Mouse (Mus musculus) adrenal gland, adult 8-10 months (tissue): ENCODE results near the gene Abcf3. TPM values are rescaled to one million over a fixed set of nuclear protein-coding genes. Genes with fewer than 3 reads are reported as not detected.

ENCODE experiments used
- DNase-seq: peaks from one replicate; pipeline ENCODE4 v3.0.0; 2022
- total RNA-seq, 4 experiments: library from RNA; stranded (reverse); gene quantifications; 2 replicates each; pipeline ENCODE4 v1.2.4; 2022

Gene Abcf3
- total RNA-seq: 100 to 1,000 TPM in 2 of 4 experiments, 10 to 100 TPM in 2; 80.8 to 118 (median 97.5) TPM

DNA sequence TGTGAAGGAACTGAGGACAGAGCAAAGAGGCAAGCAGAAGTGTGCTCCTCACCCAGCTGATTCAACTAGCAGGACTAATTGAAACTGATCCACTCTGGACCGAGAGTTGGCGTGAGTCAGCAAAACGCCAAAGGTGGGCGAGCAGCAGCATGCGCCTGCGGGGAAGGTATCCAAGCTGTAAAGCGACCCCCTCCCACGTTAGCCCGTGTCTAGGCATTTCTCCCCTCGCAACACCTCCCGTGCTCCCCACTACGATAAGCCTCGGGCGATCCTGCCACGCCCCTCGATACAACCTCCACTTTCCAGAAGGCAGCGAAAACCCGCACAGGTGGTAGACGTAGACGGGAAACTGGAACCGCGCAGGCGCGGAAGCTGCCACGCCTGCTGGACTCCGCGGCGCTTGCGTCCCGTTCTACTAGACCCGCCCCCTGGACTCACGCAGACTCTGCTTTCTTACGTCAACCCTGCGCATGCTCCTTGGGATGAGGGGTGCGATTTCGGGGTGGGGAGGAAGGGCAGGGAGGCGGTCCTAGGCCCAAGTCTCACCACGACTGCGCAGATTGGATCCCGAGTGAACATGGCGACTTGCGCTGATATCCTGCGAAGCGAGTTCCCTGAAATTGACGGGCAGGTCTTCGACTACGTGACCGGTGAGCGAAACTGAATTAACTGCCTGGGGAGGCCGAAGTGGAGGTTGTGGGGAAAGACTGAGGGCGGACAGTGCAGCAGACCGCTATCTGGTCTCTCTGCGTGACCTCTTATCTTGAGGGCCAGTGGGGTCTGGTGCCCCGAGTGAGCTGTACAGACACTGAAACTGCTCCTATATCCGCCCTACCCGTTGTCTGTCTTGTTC is at the start of gene Abcf3:
Gene Abcf3, plus strand, starts transcription at position 482 of the 853 bp plus-strand sequence.
- peak; percentile 99 for DNase-seq

DNA sequence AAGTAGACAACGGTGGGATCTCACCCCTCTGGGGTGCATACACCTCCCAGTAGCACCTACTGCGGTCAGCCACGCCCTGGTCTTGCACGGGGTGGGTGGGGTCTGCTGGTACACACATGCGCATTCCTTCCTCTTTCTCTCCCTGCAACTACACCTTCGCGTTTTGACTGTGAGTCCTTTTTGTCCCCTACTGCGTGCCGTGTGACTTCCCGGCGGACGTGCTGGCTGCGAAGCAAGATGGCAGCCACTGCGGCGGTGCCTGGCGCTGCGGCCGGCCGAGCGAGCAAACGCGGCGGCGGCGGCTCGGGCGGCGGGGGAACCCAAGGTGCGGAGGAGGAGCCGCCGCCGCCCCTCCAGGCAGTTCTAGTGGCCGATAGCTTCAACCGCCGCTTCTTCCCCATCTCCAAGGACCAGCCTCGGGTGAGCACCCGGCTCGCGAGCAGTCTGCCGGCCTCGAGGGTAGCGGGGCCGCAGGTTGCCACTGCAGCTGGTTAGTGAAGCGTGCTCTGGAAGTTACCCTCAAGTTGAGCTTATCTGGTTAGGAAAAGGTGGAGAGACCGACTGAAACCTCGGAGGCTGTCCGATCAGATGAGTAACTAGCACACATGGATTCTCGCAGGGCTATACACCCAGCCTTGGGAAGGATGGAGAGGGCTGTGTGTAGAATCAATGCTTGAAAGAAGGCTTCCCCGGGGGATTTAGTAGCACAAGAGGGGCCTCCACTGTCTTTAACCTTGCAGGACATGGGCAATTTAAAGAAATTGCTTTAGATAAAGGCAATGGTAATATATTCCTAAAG is 49.5 kb upstream of the Abcf3 start, which contains the start of gene Eif2b5:
Gene Eif2b5, plus strand, starts transcription at position 141 of the 799 bp plus-strand sequence.
- DNase-seq: peak; percentile 95

DNA sequence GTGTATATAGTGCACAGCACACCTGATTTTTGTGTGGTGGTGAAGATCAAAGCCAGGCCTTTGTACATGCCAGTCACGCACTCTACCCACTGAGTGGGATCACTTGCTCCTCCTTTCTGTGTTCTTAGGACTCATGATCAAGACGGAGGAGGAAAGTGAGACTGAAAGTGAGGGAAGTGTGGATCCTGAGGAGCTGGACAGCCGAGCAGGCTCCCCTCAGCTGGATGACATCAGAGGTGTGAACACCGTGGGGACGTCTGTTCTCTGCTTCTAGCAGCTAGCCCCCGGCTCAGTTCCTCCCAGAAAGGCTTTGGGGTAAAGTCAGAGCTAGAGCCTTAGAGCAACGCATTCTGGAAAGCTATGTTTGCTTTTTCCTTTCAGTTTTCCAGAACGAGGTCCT is 42.4 kb upstream of the Abcf3 start:
- no peak for DNase-seq

DNA sequence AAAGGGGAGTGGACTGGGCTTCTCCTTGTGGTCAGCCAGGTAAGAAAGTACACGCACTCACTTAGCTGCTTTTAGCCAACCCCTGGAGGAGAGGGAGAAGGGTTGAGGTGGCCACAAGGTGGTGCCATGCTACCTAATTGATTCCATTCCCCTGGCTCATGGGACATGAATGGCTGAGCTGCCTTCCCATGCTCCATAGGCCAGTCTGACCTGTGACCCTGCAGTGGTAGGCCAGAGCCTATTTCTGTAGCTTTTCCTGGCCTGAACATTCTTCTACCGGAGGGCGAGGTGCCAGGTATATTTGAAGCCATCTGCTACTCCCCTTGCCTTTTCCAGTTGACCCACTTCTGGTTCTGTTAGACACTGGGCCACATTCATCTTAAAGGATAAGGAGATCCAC is 39.0 kb upstream of the Abcf3 start:
- DNase-seq: peak; percentile 37

DNA sequence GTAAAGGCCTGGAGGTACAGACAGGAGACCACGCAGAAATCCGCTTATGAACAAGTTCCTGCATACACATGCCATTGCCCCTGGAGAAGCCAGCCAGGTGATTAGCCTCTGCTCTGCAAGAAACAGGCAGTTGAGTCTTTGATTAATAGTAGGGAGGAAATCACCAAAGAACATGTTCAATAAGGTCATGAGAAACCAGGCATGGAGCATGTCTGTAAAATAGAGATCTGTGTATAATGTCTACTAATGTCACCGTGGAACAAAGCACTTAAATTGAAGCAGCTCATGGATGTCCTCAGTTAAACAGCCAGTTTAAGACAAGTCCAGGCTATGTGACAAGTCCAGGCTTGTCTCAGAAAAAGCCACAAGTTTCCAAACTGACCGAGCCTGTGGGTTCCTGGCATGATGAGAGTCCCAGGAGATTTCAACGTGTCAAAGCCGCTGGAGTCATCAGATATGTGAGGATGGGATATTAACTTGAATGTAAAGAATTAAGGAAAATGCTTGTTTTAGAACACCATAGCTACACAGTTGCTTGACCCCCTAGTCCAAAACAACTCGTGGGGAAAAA is 37.0 kb upstream of the Abcf3 start:
- DNase-seq: no peak

DNA sequence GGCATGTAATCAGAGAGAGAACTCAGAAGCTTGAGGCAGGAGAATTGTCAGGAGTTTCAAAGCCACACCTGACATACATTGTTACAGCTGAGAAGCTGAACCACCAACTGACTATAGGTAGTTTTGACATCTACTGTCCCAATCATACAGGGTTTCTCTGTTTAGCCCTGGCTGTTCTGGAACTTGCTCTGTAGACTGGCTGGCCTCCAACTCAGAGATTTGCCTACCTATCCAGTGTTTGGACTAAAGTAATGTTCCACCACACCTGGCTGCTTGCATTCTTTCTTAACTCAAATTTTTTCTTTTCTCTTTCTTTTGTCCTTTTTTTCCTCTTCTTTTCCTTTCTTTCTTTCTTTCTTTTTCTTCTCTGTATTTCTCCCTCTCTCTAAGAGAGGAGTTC is 32.3 kb upstream of the Abcf3 start:
- no peak for DNase-seq

DNA sequence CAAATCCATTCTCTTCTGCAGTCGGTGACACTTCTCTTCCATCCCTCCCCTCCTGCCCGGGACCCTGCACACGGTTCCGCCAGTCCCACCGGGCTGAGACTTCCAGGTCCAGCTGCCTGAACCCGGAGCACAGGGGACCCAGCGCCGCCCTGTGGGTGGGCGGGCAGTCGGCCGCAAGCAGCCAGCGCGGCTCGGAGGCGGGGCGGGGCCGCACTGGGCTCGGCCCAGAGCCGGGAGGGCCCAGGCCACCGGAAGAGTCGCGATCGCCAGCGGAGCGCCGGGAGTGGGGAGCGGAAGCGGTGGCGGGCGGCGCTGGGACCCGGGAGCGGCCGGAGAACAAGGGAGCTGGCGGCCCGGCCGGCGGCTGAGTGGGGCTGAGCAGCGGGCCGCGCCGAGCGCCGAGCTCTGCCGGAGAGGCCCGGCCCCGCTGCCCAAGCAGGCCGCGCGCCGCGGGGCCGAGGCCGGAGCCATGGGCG is 31.6 kb upstream of the Abcf3 start, which contains the start of gene Dvl3:
Gene Dvl3, plus strand, starts transcription at position 257 of the 476 bp plus-strand sequence.
- peak; percentile 88 for DNase-seq

DNA sequence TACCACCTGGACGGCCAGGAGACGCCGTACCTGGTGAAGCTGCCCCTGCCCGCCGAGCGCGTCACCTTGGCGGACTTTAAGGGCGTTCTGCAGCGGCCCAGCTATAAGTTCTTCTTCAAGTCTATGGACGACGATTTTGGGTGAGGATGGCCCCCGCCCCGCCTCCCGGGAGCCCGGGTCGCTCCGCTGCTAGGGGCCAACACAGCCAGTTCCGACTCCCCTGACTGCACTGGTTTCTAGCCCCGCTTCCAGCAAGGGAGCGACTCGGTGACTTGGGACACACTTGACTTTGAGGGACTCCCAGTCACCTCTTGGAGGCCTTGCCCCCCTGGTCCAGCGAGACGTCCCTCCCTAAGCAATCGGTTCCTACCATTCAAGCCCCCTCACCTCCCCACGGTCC is 31.2 kb upstream of the Abcf3 start:
- no peak for DNase-seq

DNA sequence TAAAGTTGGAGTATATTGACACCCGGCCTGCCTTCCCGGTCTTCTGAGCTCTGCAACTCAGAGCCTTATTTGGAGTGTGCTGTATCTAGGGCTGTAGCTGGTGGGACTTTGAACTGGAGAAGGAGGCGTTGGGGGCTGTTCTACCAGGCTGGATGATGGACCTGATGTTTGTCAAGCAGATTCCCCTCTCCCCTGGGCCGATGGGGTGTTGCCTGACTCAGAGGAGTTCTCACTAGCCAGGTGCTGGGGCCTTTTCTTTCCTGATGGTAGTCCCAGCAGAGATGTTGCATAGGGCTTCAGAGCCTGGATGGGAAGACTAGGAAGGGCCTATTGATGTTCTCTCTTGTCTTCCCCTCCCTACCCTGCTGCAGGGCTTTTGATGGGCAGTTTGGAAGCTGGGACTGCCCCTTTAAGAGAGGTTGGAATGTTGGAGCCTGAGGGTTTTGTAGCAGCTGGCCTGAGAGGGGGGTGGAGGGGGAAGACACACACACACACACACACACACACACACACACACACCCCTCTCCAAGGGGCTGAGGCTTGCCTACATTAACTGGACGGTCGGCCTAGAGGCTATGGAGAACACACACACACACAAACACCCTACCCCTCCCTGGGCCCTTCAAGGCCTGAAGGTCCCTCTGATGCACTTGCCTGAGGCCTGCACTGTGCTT is 30.5 kb upstream of the Abcf3 start:
- no peak for DNase-seq

DNA sequence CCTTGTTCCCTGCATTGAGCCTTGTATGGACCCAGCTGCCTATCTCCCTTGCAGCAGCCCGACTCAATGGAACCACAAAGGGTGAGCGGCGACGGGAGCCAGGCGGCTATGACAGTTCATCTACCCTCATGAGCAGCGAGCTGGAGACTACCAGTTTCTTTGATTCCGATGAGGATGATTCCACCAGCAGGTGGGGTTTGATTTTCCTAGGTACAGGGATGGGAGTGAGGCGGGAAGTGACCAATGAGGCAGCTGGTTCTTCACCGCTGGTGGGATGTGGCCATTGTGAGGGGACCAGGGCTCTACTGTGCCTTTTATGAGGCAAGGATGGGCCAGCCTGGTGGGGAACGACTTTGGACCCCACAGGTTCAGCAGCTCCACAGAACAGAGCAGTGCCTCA is 24.5 kb upstream of the Abcf3 start:
- DNase-seq: no peak

DNA sequence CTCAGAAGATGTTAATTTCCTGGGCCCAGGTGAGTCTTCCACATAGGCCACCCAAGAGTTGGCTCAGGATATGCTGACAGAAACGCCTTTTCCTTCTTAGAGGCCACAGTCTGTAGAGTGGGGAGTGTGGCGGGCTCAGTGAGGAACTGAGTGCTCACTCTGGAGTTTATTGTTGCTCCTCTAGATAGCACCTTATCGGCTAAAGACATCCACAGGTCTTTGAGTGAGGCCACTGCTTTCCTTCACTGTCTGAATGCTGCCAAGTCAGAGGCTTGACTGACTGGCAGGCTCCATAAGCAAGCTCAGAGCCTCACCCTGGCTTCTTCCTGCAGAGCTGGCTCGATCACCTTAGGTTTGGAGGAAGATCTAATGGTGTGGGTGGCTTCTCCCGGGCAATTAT is 19.6 kb upstream of the Abcf3 start:
- DNase-seq: no peak

DNA sequence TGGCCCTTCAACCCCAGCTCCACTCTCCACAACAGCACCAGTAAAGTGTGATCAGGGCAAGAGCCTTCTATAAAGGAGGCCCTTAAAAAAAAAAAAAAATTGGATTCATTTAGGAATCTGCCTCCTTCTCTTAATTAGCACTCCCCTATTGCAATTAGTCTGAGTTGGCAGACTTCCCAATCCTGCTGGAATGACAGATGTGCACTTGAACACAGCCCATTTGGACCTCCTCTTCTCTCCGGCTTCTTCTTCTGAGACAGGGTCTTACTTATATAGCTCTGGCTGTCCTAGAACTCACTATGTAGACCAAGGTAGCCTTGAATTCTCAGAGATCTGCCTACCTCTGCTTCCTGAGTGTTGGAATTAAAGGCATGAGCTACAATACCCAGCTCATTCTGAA is 19.0 kb upstream of the Abcf3 start:
- no peak for DNase-seq

DNA sequence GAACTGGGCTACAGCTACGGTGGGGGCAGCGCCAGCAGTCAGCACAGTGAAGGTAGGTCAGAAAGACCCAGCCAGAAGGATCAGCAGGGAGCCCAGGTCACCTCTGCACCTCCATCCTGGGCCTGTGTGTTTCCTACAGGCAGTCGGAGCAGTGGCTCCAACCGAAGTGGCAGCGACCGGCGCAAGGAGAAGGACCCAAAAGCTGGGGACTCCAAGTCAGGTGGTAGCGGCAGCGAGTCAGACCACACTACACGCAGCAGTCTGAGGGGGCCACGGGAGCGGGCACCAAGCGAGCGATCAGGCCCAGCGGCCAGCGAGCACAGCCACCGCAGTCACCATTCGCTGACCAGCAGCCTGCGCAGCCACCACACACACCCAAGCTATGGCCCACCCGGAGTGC is 17.4 kb upstream of the Abcf3 start:
- DNase-seq: no peak

DNA sequence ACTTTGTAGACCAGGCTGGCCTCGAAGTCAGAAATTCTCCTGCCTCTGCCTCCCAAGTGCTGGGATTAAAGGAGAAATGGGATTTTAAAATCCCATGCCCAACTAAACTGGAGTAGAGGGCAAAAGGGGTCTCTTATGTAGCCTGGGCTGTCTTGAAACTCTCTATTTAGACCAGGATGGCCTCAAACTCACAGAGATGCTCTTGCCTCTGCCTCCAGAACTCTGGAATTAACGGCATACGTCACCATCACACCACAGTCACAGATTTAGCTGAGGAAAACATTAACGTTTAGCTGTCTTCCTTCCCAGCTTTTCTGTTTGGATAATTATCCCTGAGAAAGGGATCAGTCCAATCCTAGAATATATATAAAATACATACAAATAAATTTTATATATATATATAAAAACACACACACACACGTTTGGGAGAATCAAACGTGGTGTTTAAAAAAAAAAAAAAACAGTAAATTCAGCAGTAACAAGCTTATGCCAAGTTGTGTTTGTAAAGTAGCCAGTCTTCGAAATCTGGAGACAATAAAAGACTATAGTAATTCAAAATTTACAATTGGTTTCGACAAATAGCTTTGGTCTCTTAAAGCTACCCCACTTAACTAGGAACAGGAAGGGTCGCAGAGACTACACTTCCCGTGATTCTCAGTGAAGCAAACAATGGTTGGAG is 13.6 kb upstream of the Abcf3 start:
- no peak for DNase-seq

DNA sequence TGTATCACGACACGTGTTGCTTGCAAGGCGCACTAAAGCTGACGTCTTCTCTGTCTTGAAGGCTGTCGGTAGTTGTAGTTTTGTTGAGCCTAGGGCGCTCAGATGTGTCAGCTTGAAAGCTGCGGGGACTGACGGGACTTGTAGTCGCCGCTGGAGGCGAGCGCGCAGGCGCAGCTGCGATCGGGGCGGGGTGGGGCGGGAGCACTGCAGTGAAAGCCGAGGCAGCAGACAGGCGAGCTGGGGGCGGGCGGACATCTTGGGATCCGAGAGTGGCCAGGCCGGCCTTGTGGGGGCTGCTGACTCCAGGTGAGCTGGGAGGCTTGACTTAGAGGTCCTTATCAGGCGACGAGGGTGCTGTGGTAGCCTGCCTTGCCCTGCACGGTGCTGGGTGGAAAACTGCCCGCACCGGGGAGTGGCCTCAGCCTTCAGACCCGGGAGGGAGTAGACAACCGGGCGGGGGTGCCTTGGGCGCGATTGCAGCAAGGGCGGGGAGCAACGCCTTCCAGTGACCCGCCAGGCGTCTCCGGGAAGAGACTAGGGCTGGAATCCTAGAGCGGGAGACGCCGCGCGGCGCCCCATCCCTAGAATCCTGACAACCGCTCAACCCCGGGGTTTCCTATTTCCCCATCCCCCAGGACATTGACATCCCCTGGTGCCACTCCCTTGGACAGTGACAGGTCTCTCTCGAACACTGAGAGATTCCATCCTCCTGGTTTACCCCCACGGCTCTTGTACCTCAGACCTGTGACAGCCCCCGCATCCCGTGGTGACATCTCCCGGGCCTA is 12.9 kb upstream of the Abcf3 start, which contains the start of gene Ap2m1:
Gene Ap2m1, plus strand, starts transcription at position 183 of the 785 bp plus-strand sequence.
- peak; percentile 97 for DNase-seq

DNA sequence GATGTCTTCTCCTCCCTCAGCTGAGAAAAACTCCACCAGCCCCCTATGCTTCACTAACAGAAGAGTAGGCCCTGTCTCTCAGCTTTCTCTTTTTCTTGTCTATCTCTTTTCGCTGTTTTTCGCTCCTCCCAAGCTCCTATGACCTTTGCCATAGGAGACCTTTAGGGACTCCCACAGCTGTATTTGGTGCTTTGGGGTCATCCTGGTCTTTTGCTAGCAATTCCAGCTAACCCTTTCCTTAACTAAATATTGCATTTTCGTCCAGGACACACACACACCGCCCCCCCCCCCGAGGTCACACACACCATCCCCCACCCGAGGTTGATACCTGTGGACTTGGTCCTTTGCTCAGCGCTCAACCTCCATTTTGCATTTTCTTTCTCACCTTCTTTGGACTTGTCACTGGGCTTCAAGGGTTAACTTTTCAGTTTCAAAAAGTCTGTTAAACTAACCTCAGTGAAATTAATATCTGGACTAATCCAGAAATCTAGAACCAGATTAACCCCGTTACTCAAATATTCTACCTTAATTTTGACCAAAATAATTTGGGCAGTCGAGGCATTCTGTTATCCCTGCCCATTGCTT is 12.2 kb upstream of the Abcf3 start:
- DNase-seq: no peak

DNA sequence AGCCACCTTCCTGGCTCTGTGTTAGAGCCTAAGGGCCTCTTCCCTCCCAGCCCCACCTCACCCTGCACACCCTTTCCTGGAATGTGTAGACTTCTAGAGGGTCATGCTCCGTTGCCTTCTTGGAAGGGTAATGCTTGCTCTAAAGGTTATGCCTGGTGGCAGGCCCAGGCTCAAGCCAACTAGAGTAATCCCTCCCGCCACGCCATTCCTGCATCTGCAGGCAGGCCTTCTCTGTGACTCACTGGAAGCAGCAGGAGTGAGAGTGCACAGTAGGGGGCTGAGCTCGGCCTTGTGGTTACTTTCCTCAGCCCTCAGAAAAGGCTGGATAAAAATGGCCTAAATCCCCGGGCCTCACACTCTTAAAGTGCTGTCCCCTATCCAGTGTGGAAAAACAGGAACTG is 11.3 kb upstream of the Abcf3 start:
- DNase-seq: peak; percentile 39

DNA sequence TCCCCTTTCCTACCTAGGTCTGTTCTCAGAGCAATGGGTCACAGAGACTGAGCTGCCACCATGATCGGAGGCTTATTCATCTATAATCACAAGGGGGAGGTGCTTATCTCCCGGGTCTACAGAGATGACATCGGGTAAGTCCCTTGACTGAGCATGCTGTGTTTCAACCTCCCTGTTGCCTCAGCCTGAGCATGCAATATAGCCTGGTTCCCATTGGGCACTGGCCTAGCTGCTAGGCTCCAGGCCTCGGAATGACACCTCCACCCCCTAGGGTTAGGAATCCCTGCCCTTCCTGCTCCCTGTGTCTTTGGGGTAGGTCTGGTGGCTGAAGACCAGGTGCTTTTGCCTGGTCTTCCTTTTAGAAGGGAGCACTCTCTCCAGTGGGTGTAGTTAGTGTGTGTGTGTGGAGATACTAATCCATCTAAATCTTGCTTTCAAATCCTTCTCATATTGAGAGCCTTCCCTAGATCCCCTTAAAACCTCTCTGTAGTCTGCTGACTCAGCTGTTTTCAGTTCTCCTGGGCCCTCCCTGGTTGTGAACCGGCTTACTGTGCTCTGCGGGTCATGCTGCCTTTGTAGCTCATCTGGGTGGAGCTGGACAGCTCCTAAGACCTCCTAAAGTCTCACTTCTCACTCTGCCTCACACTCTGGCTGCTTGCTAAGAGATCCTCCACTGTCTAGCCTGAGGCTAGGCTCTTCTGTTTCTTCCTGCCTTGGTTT is 10.6 kb upstream of the Abcf3 start:
- no peak for DNase-seq

DNA sequence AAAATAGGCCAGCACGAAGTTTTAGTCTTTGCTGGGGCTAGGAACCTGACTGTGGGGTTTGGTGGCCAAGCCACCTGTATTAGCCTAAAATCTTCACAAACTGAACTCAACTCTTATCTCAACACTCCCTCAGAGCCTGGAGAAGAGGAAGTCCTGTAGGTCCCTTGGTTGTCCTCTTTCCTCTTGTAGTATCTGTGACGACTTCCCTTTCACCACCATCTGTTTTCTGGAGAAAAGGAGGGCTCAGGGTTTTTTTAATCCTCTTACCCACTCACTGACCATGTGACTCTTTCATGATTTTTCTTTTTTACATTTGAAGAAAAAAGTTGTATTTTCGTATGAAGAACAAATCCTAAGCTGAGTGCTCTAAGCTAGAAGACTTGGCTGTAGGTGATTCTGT is 8.7 kb upstream of the Abcf3 start:
- DNase-seq: no peak

DNA sequence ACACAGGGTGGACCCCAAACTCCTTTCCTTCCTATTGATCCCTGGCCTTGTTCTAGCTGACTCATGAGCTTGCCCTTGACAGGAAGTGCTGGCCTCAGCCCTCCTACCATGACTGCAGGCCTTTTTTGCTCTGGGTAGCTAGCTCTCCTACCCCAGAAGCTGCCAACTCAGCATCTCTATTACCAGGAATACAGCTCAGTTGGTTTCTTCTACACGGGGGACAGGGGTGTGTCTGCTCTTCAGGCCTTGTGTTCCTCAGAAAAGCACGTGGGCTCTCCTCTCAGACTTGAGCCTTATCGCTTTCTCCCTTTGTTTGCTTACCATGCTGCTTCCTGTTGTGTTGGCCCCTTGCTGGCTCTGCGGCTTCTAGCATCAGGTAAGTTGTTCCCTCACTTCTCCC is 7.9 kb upstream of the Abcf3 start:
- peak; percentile 38 for DNase-seq
